Mouse (Mus musculus): ENCODE results near the gene Hspa2.
A peak's percentile ranks its signal among the peaks of the same experiment; 100 is the strongest.

Hspa2 gene

GRCm38 (mm10) chr12:76377726-76378125, 26.2 kb upstream of the Hspa2 start:
- no peak for DNase-seq (ENCODE audit: low spot score)

GRCm38 (mm10) chr12:76378556-76378955, 25.4 kb upstream of the Hspa2 start:
- no peak for DNase-seq (ENCODE audit: low spot score)

GRCm38 (mm10) chr12:76380151-76380550, 23.8 kb upstream of the Hspa2 start:
- DNase-seq (ENCODE audit: low spot score), result no peak

GRCm38 (mm10) chr12:76385342-76385741, 18.6 kb upstream of the Hspa2 start:
- DNase-seq (ENCODE audit: low spot score), result no peak

GRCm38 (mm10) chr12:76388794-76389193, 15.2 kb upstream of the Hspa2 start:
- no peak for DNase-seq (ENCODE audit: low spot score)

GRCm38 (mm10) chr12:76391595-76392271, 12.2 kb upstream of the Hspa2 start:
- DNase-seq (ENCODE audit: low spot score), result no peak

GRCm38 (mm10) chr12:76392979-76393378, 11.0 kb upstream of the Hspa2 start:
- DNase-seq (ENCODE audit: low spot score), result no peak

- DNase-seq (ENCODE audit: low spot score), result no peak
Observed at GRCm38 (mm10) chr12:76397281-76397680, 6.7 kb upstream of the Hspa2 start.

GRCm38 (mm10) chr12:76401674-76402073, 2.3 kb upstream of the Hspa2 start:
- no peak for DNase-seq (ENCODE audit: low spot score)

GRCm38 (mm10) chr12:76402991-76403885, 738 bp upstream of the Hspa2 start:
- DNase-seq (ENCODE audit: low spot score), result peak; percentile 16

GRCm38 (mm10) chr12:76404836-76405182, 833 bp downstream of the Hspa2 start:
- DNase-seq (ENCODE audit: low spot score), result peak; percentile 48

GRCm38 (mm10) chr12:76405183-76405970, 1.4 kb downstream of the Hspa2 start:
- DNase-seq (ENCODE audit: low spot score), result peak; percentile 16

- DNase-seq (ENCODE audit: low spot score), result peak; percentile 17
Observed at GRCm38 (mm10) chr12:76405971-76406370, 2.0 kb downstream of the Hspa2 start.

- no peak for DNase-seq (ENCODE audit: low spot score)
Observed at GRCm38 (mm10) chr12:76407184-76407583, 3.2 kb downstream of the Hspa2 start.

- no peak for DNase-seq (ENCODE audit: low spot score)
Observed at GRCm38 (mm10) chr12:76409166-76409565, 5.2 kb downstream of the Hspa2 start.

GRCm38 (mm10) chr12:76415383-76416010, 11.5 kb downstream of the Hspa2 start:
- DNase-seq (ENCODE audit: low spot score), result no peak

- DNase-seq (ENCODE audit: low spot score), result peak; percentile 33
Observed at GRCm38 (mm10) chr12:76417433-76417854, 13.5 kb downstream of the Hspa2 start, which contains the start of gene Ppp1r36. TSS of gene Ppp1r36 (plus strand) at chr12:76417538.

GRCm38 (mm10) chr12:76418346-76418745, 14.4 kb downstream of the Hspa2 start:
- peak; percentile 29 for DNase-seq (ENCODE audit: low spot score)

GRCm38 (mm10) chr12:76425256-76425655, 21.3 kb downstream of the Hspa2 start:
- DNase-seq (ENCODE audit: low spot score), result no peak

GRCm38 (mm10) chr12:76427546-76427945, 23.6 kb downstream of the Hspa2 start:
- no peak for DNase-seq (ENCODE audit: low spot score)

- DNase-seq (ENCODE audit: low spot score), result no peak
Observed at GRCm38 (mm10) chr12:76430879-76431406, 27.0 kb downstream of the Hspa2 start.

GRCm38 (mm10) chr12:76431431-76431830, 27.5 kb downstream of the Hspa2 start:
- DNase-seq (ENCODE audit: low spot score), result no peak

All from testis, postnatal 14 days (tissue).